Mouse (Mus musculus) C2C12 (cell line): ENCODE data around the gene Rnf166. TPM values are rescaled to one million over a fixed set of nuclear protein-coding genes. Genes with fewer than 3 reads are reported as not detected.

Experiments used
- H3K27me3 ChIP-seq: one replicate; pipeline ENCODE4 v1.6.1; 2011; ENCODE audit not compliant: control insufficient read depth, insufficient read depth, insufficient read length
- H3K36me3 ChIP-seq: one replicate; pipeline ENCODE4 v1.6.1; 2011; ENCODE audit not compliant: control insufficient read depth, insufficient read depth
- H3K4me3 ChIP-seq: one replicate; pipeline ENCODE4 v1.5.1; 2011; ENCODE audit warnings: mild to moderate bottlenecking, control low read depth; ENCODE audit not compliant: poor library complexity, insufficient read depth, severe bottlenecking
- H3K79me2 ChIP-seq: one replicate; pipeline ENCODE4 v1.6.1; 2011; ENCODE audit not compliant: control insufficient read depth, insufficient read depth
- H3K79me3 ChIP-seq: one replicate; pipeline ENCODE4 v1.6.1; 2011; ENCODE audit warnings: low read depth, control low read depth
- H3ac ChIP-seq: one replicate; pipeline ENCODE3; 2011; ENCODE audit warnings: low read depth; ENCODE audit not compliant: control insufficient read depth, insufficient read length
- CEBPB ChIP-seq: IDR thresholded peaks from one replicate; pipeline ENCODE4 v1.6.1; 2011; ENCODE audit warnings: low read depth, mild to moderate bottlenecking, control low read depth, moderate library complexity
- CTCF ChIP-seq: IDR thresholded peaks from one replicate; pipeline ENCODE4 v1.5.1; 2011; ENCODE audit not compliant: control insufficient read depth, insufficient read depth, insufficient read length
- FOSL1 ChIP-seq: IDR thresholded peaks from one replicate; pipeline ENCODE4 v1.8.0; 2011; ENCODE audit warnings: mild to moderate bottlenecking, low read length; ENCODE audit not compliant: poor library complexity, insufficient read depth, severe bottlenecking
- MAX ChIP-seq: IDR thresholded peaks from one replicate; pipeline ENCODE4 v1.6.1; 2011; ENCODE audit warnings: mild to moderate bottlenecking, control low read depth
- MYOD1 ChIP-seq: IDR thresholded peaks from one replicate; pipeline ENCODE4 v1.6.1; 2011; ENCODE audit warnings: low read depth; ENCODE audit not compliant: control insufficient read depth, insufficient read length
- MYOG ChIP-seq: IDR thresholded peaks from one replicate; pipeline ENCODE4 v1.6.1; 2011; ENCODE audit not compliant: control insufficient read depth, insufficient read length; ENCODE audit errors: extremely low read depth
- USF1 ChIP-seq: IDR thresholded peaks from one replicate; pipeline ENCODE4 v1.6.1; 2011; ENCODE audit warnings: low read depth, mild to moderate bottlenecking, control low read depth, moderate library complexity
- polyA plus RNA-seq: library from polyadenylated mRNA; unstranded; fragments of >200 nt; fragmentation: generic; extraction: Trizol; gene quantifications from one replicate; pipeline ENCODE4 v1.2.1, GENCODE M21; 2012; ENCODE audit warnings: missing spikeins

The Rnf166 gene
- polyA plus RNA-seq, 1 experiment: 22.7 TPM

DNA sequence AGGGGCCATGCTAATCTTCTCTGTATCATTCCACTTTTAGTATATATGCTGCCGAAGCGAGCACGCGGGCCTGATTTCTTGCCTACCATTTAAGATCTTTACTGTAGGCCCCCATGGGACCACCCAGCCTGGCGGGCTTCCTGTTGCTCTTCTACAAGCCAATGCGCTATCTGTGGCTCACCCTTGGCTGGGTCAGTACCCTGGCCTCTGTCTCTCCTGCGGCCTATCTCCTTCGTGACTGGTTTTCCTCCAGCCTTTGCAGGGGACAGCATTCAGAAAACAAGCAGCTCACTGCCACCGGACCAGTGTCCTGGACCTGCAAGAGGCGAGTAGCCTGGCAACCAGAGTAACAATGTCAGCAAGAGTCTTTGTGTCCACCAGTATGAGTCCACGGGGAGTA is 44.7 kb upstream of the Rnf166 start:
- Histone ChIP-seq H3K36me3 (no peaks in the 10 kb centered on the region), H3ac (no peak overlapping the region), H3K27me3 (no peaks in the 10 kb centered on the region), H3K79me2 (peaks cover 88% of the 10 kb centered on the region), H3K79me3 (peaks cover 37% of the 10 kb centered on the region), H3K4me3 (no peak overlapping the region)
- no peak for TF ChIP-seq CTCF
- TF ChIP-seq MAX: no peak
- TF ChIP-seq CEBPB: no peak
- TF ChIP-seq MYOG: no peak

- Histone ChIP-seq H3K79me2 (peaks cover 84% of the 10 kb centered on the region), H3K27me3 (no peaks in the 10 kb centered on the region), H3K36me3 (peaks cover 10% of the 10 kb centered on the region), H3K4me3 (no peak overlapping the region), H3ac (no peak overlapping the region), H3K79me3 (peaks cover 27% of the 10 kb centered on the region)
- TF ChIP-seq FOSL1 (no peak), CTCF (no peak), MYOG (no peak), USF1 (no peak), MAX (no peak), CEBPB (no peak), MYOD1 (no peak)
Measured at GRCm38 (mm10) chr8:122517541-122518190, 41.8 kb upstream of the Rnf166 start.

- H3K4me3 ChIP-seq: no peak overlapping the region
- H3ac ChIP-seq: no peak overlapping the region
- no peak for TF ChIP-seq CEBPB
- no peak for TF ChIP-seq MAX
- no peak for TF ChIP-seq FOSL1
- no peak for TF ChIP-seq MYOD1
- no peak for TF ChIP-seq MYOG
- TF ChIP-seq USF1: no peak
- TF ChIP-seq CTCF: no peak
- H3K79me2 ChIP-seq: peaks cover 76% of the 10 kb centered on the region
- H3K36me3 ChIP-seq: peaks cover 11% of the 10 kb centered on the region
- H3K27me3 ChIP-seq: no peaks in the 10 kb centered on the region
- H3K79me3 ChIP-seq: peaks cover 15% of the 10 kb centered on the region
Measured at GRCm38 (mm10) chr8:122515699-122516098, 39.8 kb upstream of the Rnf166 start.

DNA sequence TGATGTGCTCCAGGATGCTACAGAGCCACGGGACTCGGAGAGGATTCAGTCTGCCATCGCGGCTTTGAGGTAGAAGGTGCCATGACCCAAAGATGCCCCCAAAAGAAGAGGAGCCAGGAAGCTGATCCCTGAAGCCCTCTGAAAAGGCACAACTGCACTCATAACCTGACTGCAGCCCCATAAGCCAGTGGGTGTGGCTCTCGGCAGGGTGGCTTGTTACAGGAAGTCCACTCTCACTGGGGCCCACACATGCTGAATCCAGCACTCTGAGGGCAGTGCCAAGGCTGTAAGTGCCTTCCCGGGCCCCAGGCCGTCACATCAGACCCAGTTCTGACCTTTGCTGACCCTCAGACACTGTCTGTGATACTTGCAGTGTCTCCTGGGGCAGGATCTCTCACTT is 36.5 kb upstream of the Rnf166 start:
- no peaks in the 10 kb centered on the region for H3K27me3 ChIP-seq
- no peak overlapping the region for H3ac ChIP-seq
- H3K79me2 ChIP-seq: peaks cover 66% of the 10 kb centered on the region
- TF ChIP-seq MAX (no peak), CEBPB (no peak), FOSL1 (no peak), MYOG (no peak), MYOD1 (no peak), USF1 (no peak), CTCF (no peak)
- H3K36me3 ChIP-seq: peaks cover 11% of the 10 kb centered on the region
- peaks cover 14% of the 10 kb centered on the region for H3K79me3 ChIP-seq
- H3K4me3 ChIP-seq: no peak overlapping the region

GRCm38 (mm10) chr8:122511552-122511951 is 35.7 kb upstream of the Rnf166 start:
- Histone ChIP-seq H3K79me2 (peaks cover 64% of the 10 kb centered on the region), H3ac (no peak overlapping the region), H3K79me3 (peaks cover 14% of the 10 kb centered on the region), H3K27me3 (no peaks in the 10 kb centered on the region), H3K4me3 (no peak overlapping the region), H3K36me3 (peaks cover 13% of the 10 kb centered on the region)
- TF ChIP-seq CTCF (no peak), CEBPB (no peak), MYOD1 (no peak), MYOG (no peak), MAX (no peak), USF1 (no peak), FOSL1 (no peak)

- no peak overlapping the region for H3ac ChIP-seq
- no peaks in the 10 kb centered on the region for H3K79me2 ChIP-seq
- H3K27me3 ChIP-seq: no peaks in the 10 kb centered on the region
- TF ChIP-seq MYOG (no peak), CTCF (peak; percentile 75)
- H3K4me3 ChIP-seq: no peak overlapping the region
- H3K36me3 ChIP-seq: peaks cover 44% of the 10 kb centered on the region
- H3K79me3 ChIP-seq: no peaks in the 10 kb centered on the region
Measured at GRCm38 (mm10) chr8:122500856-122501255, 25.0 kb upstream of the Rnf166 start.
